Mouse (Mus musculus): ENCODE measurements around the gene Nfasc. TPM values are rescaled to one million over a fixed set of nuclear protein-coding genes. Genes with fewer than 3 reads are reported as not detected.

Nfasc gene
- polyA plus RNA-seq, 1 experiment = not detected

GRCm38 (mm10) chr1:132586679-132587201 lies 154.9 kb downstream of the Nfasc start:
- no peak for TF ChIP-seq GATA1 (IDR thresholded peaks at IDR 0.05; ENCODE audit: low read length)

GRCm38 (mm10) chr1:132585376-132585775 lies 156.2 kb downstream of the Nfasc start:
- no peak for TF ChIP-seq GATA1 (IDR thresholded peaks at IDR 0.05; ENCODE audit: low read length)

GRCm38 (mm10) chr1:132582998-132583604 lies 158.5 kb downstream of the Nfasc start:
- no peak for TF ChIP-seq GATA1 (IDR thresholded peaks at IDR 0.05; ENCODE audit: low read length)

GRCm38 (mm10) chr1:132581845-132582839 lies 159.5 kb downstream of the Nfasc start:
- no peak for TF ChIP-seq GATA1 (IDR thresholded peaks at IDR 0.05; ENCODE audit: low read length)

- TF ChIP-seq GATA1 (IDR thresholded peaks at IDR 0.05; ENCODE audit: low read length) = no peak
Measured at GRCm38 (mm10) chr1:132580063-132580462, 161.5 kb downstream of the Nfasc start.

GRCm38 (mm10) chr1:132576845-132577244 lies 164.8 kb downstream of the Nfasc start:
- TF ChIP-seq GATA1 (IDR thresholded peaks at IDR 0.05; ENCODE audit: low read length) = no peak

- no peak for TF ChIP-seq GATA1 (IDR thresholded peaks at IDR 0.05; ENCODE audit: low read length)
Measured at GRCm38 (mm10) chr1:132572851-132573250, 168.7 kb downstream of the Nfasc start.

GRCm38 (mm10) chr1:132571613-132572012 lies 170.0 kb downstream of the Nfasc start:
- no peak for TF ChIP-seq GATA1 (IDR thresholded peaks at IDR 0.05; ENCODE audit: low read length)

GRCm38 (mm10) chr1:132570906-132571305 lies 170.7 kb downstream of the Nfasc start:
- TF ChIP-seq GATA1 (IDR thresholded peaks at IDR 0.05; ENCODE audit: low read length) = no peak

GRCm38 (mm10) chr1:132570068-132570780 lies 171.4 kb downstream of the Nfasc start:
- TF ChIP-seq GATA1 (IDR thresholded peaks at IDR 0.05; ENCODE audit: low read length) = no peak

- TF ChIP-seq GATA1 (IDR thresholded peaks at IDR 0.05; ENCODE audit: low read length) = no peak
Measured at GRCm38 (mm10) chr1:132569516-132569915, 172.1 kb downstream of the Nfasc start.

GRCm38 (mm10) chr1:132567336-132568125 lies 174.1 kb downstream of the Nfasc start:
- no peak for TF ChIP-seq GATA1 (IDR thresholded peaks at IDR 0.05; ENCODE audit: low read length)

GRCm38 (mm10) chr1:132565766-132566165 lies 175.8 kb downstream of the Nfasc start:
- no peak for TF ChIP-seq GATA1 (IDR thresholded peaks at IDR 0.05; ENCODE audit: low read length)

GRCm38 (mm10) chr1:132564946-132565345 lies 176.7 kb downstream of the Nfasc start:
- no peak for TF ChIP-seq GATA1 (IDR thresholded peaks at IDR 0.05; ENCODE audit: low read length)

- TF ChIP-seq GATA1 (IDR thresholded peaks at IDR 0.05; ENCODE audit: low read length) = no peak
Measured at GRCm38 (mm10) chr1:132562337-132562795, 179.2 kb downstream of the Nfasc start.
